Mouse (Mus musculus) cerebellum, adult 9-11 months (tissue): Measurements from ENCODE around the gene Cd38.
A peak's percentile ranks its signal among the peaks of the same experiment; 100 is the strongest.

Source experiments
- DNase-seq: peaks from one replicate; pipeline ENCODE4 v3.0.0; 2022

Cd38 gene

DNA sequence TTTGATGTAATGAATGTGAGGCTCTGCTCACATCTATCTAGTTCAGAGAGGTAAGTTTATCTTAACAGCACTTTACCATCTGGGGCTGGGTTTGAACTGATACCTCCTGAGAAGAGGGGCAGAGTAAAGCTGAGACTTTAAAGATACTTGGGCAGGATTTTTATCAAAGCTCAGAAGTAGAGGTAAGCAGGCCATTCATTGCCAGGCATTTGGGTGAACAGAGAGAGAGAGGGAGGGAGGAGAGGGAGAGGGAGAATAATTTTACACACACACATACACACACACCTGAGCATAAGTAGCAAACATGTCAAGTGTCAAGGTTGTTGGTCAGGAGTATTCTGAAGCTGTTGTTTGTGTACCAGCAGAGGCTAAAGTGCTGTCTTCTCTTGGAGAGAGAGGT lies at the start of gene Cd38:
Cd38 (plus strand) TSS at position 301 of the 400 bp plus-strand sequence.
- DNase-seq, result no peak

GRCm38 (mm10) chr5:43818695-43819094 lies 49.7 kb upstream of the Cd38 start, which contains the start of gene Bst1:
Bst1 (plus strand) TSS chr5:43818885.
- no peak for DNase-seq

DNA sequence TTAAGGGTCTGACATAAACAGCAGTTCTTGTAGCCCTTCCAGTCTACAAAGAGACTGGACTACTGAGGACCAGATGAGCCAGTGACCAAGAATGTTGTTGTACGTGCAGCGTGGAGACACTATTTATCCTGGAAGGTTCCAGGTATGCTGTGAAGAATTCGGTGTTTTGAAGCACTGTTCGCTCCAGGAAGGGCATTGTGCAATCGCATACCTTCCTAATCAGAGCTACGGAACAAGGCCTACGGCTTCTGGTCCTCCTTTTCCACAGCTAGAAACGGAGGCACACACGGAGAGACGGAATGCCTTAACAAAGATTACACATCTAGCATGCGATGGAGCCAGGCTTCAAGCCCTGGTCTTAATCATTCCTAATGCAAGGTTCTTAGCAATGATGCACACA lies 47.6 kb upstream of the Cd38 start:
- DNase-seq, result no peak

DNA sequence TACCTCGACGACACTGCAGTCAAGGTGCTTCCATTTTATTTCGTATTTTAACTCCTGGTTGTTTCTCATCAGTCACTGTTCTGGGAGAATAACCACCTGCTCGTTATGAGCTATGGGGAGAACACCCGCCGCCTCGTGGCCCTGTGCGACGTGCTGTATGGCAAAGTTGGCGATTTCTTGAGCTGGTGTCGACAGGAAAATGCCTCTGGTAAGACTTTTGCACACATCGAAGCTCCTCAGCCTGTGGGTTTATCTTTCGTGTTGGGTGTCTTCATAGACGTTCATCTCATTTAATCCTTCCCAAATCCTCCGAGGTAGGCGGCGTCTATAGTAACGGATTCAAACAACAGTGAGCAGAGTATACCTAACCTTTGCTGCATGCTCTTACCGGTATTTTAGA lies 46.8 kb upstream of the Cd38 start, which contains the start of gene Fbxl5:
Fbxl5 (minus strand) TSS at position 101 of the 400 bp plus-strand sequence.
- no peak for DNase-seq

DNA sequence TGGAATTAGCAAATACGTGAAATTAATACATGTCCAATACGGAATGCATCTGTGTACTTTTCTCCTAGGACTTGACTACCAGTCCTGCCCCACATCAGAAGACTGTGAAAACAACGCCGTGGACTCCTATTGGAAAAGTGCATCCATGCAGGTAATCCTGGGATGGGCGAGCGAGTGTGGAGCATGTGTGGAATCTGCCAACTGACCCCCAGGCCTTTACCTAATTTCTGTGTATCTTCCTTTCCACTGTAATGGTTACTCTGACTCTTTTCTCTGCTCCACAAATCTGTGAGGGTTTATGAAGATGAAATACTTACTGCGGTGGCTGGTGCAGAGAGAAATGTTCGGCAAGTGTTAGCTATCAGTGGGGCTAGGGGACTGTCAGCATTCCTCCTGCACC lies 46.2 kb upstream of the Cd38 start:
- DNase-seq, result no peak

GRCm38 (mm10) chr5:43822824-43823223 lies 45.5 kb upstream of the Cd38 start:
- DNase-seq, result no peak

- DNase-seq, result no peak
Measured at GRCm38 (mm10) chr5:43824580-43824979, 43.8 kb upstream of the Cd38 start.

GRCm38 (mm10) chr5:43826883-43827282 lies 41.5 kb upstream of the Cd38 start:
- no peak for DNase-seq

- no peak for DNase-seq
Measured at GRCm38 (mm10) chr5:43827366-43827765, 41.0 kb upstream of the Cd38 start.

DNA sequence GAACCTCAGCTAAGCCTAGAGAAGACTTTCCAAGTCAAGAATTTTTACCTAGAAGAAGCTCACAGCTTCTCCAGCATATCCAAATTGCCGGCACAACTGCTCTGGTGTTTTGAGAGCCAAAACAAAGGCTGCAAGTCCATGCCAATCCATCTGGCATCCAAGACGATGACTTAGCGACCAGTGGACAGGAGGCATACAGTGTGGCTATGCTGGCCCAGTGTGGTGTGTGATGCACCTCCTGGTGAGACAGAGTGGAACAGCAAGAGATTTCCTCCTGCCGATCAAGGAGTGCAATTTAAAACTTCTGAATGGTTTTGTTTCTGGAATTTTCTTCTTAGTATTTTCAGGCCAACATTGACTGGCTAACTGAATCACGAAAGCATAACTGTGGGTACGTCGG lies 31.8 kb upstream of the Cd38 start:
- peak; percentile 11 for DNase-seq

DNA sequence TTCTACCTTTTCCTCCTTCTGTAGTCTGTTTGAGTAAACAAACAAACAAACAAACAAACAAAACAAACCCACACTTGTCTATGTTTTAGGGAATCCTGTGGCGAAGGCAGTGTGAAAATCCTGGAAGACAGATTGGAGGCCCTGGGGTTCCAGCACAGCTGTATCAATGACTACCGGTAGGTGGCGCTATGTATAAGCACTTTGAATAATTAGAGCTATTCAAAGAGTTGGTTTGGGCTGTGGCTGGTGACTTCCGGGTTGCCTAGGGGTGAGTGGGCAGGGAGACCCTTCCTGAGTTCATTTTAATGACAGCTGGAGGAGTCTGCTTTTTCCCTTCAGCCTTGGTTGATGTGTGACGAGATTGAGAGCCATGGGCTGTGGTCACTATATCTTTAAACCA lies 31.0 kb upstream of the Cd38 start:
- peak; percentile 29 for DNase-seq

DNA sequence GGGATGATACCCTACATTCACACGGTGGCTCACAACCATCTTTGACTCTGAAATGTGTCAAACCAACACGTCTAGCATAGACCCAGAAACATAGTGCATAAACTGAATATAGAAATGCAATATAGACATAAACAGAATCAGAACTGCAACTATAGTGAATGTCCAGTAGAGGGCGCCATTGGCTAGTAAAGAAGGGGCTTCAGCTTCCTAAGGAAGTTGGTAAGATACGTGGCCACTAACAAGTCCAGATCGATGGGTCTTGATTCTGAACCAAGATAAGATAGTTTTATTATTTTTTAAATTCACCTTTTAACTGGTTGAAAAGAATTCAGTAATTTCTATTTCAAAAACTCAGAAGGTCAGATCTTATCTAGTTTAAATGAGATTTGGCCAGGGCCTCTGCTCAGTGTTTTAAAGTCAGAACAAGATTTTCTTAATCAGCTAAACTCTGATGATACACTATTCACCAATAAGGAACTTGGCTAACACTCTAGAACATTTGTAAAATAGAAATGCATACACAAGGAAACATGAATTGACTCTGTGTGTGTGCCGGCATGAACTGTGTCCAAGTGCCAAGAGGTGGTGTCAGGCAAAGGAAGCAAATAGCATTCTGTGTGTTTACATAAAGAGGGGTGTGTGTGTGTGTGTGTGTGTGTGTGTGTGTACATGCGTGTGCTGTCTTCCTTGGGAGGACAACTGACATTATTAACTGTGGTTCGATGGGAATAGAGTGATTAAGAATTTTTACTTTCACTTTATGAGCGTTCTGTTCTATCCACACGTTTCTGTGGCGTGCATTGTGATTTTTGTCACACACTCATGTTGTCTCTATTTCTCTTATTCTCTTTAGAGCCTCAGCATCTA lies 27.0 kb upstream of the Cd38 start:
- DNase-seq, result peak; percentile 19

DNA sequence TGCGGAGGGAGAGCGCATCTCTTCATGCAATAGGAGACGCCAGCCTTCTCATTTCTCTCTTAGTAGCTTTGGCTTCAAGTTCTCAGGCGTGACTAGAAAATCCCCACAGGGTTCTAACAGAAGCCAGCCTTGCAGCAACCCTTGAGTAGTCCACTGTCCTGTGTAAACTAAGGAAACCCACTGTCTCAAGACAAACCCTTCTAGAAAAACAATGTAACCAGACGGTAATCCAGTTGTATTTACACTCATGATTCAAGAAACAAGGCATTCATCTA lies 26.4 kb upstream of the Cd38 start:
- no peak for DNase-seq

GRCm38 (mm10) chr5:43842576-43843155 lies 25.7 kb upstream of the Cd38 start:
- DNase-seq, result no peak

DNA sequence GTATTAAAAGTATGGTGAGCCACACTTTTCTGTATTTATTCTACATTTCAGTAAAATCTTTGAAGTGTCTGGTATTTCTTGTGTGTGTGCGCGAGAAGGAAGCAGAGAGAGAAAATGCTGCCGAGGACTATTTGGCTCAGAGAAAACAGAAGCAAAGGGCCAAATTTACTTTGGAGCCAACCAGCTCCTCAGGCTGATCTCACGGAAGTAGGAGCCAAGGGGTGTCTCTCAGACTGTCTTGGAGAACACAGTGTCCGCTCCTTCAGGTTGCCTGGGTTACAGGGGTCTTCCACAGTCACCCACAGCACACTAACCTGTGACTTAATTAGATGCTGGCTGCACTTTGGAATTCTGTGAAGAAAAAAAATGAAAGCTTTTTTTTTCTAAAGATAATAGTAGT lies 23.3 kb upstream of the Cd38 start:
- no peak for DNase-seq

GRCm38 (mm10) chr5:43845646-43846045 lies 22.7 kb upstream of the Cd38 start:
- no peak for DNase-seq

GRCm38 (mm10) chr5:43846227-43846626 lies 22.1 kb upstream of the Cd38 start:
- DNase-seq, result no peak

- DNase-seq, result no peak
Measured at GRCm38 (mm10) chr5:43847555-43847954, 20.8 kb upstream of the Cd38 start.

DNA sequence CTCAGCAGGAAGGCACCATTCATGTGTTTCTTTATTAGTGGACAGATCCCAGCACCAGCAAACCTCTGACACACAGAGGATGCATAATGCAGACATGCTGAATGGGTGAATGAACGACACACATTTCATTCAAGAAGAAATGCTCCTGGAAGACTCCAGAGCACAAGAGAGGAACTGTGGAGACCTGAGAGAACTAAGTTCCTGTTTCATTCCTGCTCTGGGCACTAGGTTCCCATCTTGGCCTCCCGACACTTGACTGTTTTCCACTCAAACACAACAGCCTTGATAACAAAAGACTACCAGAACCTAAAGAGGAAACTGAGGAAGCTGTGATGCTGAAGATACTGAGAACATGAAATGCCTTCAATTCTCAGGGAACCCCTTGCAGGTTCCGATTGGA lies 20.1 kb upstream of the Cd38 start:
- no peak for DNase-seq

- no peak for DNase-seq
Measured at GRCm38 (mm10) chr5:43853096-43853867, 15.1 kb upstream of the Cd38 start.

DNA sequence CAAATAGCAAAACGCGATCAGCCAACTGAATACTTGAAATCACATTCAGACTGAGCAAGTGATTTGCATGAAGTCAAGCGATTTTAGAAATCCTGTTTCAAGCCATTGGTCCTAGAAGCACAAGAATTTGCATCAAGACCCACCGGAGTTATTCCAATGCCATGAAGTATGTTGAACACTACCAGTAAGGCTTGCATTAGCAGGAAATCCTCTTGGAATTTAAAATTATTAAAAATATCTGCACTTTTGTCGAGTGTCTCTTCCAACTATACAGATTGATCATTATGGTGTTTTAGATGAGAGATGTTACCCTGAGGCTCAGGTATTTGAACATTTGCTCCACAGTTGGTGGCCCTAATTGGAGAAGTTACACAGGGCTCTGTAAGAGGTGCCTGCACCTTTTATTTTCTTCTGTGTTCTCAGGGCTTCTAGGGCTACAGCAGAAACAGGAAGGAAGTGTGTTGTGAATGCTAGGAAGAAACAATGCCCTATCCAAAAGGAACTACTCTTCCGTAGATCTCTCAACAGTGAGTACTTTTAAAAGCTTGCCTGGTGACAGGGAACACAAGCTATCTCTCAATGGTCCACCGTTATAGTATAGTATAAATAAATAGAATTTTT lies 14.4 kb upstream of the Cd38 start:
- DNase-seq, result no peak

- DNase-seq, result no peak
Measured at GRCm38 (mm10) chr5:43855769-43856168, 12.6 kb upstream of the Cd38 start.

GRCm38 (mm10) chr5:43859663-43860062 lies 8.7 kb upstream of the Cd38 start:
- no peak for DNase-seq
